Mouse (Mus musculus) C2C12 (cell line): Measurements from ENCODE around the gene Rtn2. TPM values are rescaled to one million over a fixed set of nuclear protein-coding genes. Genes with fewer than 3 reads are reported as not detected.
"Not testable (repeated sequence)": the region's sequence is repeated elsewhere in the genome, so short reads cannot be mapped to it uniquely, and the experiment has no call there.

ENCODE experiments used
- H3K27me3 ChIP-seq: one replicate; pipeline ENCODE4 v1.6.1; 2011; ENCODE audit not compliant: control insufficient read depth, insufficient read depth, insufficient read length
- H3K36me3 ChIP-seq: one replicate; pipeline ENCODE4 v1.6.1; 2011; ENCODE audit not compliant: control insufficient read depth, insufficient read depth
- H3K4me3 ChIP-seq: one replicate; pipeline ENCODE4 v1.5.1; 2011; ENCODE audit warnings: mild to moderate bottlenecking, control low read depth; ENCODE audit not compliant: poor library complexity, insufficient read depth, severe bottlenecking
- H3K79me2 ChIP-seq: one replicate; pipeline ENCODE4 v1.6.1; 2011; ENCODE audit not compliant: control insufficient read depth, insufficient read depth
- H3K79me3 ChIP-seq: one replicate; pipeline ENCODE4 v1.6.1; 2011; ENCODE audit warnings: low read depth, control low read depth
- H3ac ChIP-seq: one replicate; pipeline ENCODE3; 2011; ENCODE audit warnings: low read depth; ENCODE audit not compliant: control insufficient read depth, insufficient read length
- CEBPB ChIP-seq: IDR thresholded peaks from one replicate; pipeline ENCODE4 v1.6.1; 2011; ENCODE audit warnings: low read depth, mild to moderate bottlenecking, control low read depth, moderate library complexity
- CTCF ChIP-seq: IDR thresholded peaks from one replicate; pipeline ENCODE4 v1.5.1; 2011; ENCODE audit not compliant: control insufficient read depth, insufficient read depth, insufficient read length
- FOSL1 ChIP-seq: IDR thresholded peaks from one replicate; pipeline ENCODE4 v1.8.0; 2011; ENCODE audit warnings: mild to moderate bottlenecking, low read length; ENCODE audit not compliant: poor library complexity, insufficient read depth, severe bottlenecking
- MAX ChIP-seq: IDR thresholded peaks from one replicate; pipeline ENCODE4 v1.6.1; 2011; ENCODE audit warnings: mild to moderate bottlenecking, control low read depth
- MYOD1 ChIP-seq: IDR thresholded peaks from one replicate; pipeline ENCODE4 v1.6.1; 2011; ENCODE audit warnings: low read depth; ENCODE audit not compliant: control insufficient read depth, insufficient read length
- MYOG ChIP-seq: IDR thresholded peaks from one replicate; pipeline ENCODE4 v1.6.1; 2011; ENCODE audit not compliant: control insufficient read depth, insufficient read length; ENCODE audit errors: extremely low read depth
- USF1 ChIP-seq: IDR thresholded peaks from one replicate; pipeline ENCODE4 v1.6.1; 2011; ENCODE audit warnings: low read depth, mild to moderate bottlenecking, control low read depth, moderate library complexity
- polyA plus RNA-seq: library from polyadenylated mRNA; unstranded; fragments of >200 nt; fragmentation: generic; extraction: Trizol; gene quantifications from one replicate; pipeline ENCODE4 v1.2.1, GENCODE M21; 2012; ENCODE audit warnings: missing spikeins

The Rtn2 gene
- polyA plus RNA-seq, 1 experiment: 107 TPM

GRCm38 (mm10) chr7:19272173-19272764 lies 10.2 kb upstream of the Rtn2 start:
- H3K79me2 ChIP-seq: peaks cover 44% of the 10 kb centered on the region
- H3K4me3 ChIP-seq: peak overlapping the region; percentile 74
- no peaks in the 10 kb centered on the region for H3K27me3 ChIP-seq
- TF ChIP-seq USF1 (no peak), CEBPB (peak; percentile 36)
- peaks cover 32% of the 10 kb centered on the region for H3K79me3 ChIP-seq
- peaks cover 10% of the 10 kb centered on the region for H3K36me3 ChIP-seq
- peak overlapping the region; percentile 89 for H3ac ChIP-seq

- Histone ChIP-seq H3ac (no peak overlapping the region), H3K27me3 (peaks cover 21% of the 10 kb centered on the region), H3K36me3 (no peaks in the 10 kb centered on the region), H3K4me3 (no peak overlapping the region), H3K79me2 (peaks cover 4% of the 10 kb centered on the region), H3K79me3 (no peaks in the 10 kb centered on the region)
- no peak for TF ChIP-seq USF1
- TF ChIP-seq MAX: no peak
- TF ChIP-seq MYOD1: no peak
- TF ChIP-seq MYOG: no peak
- no peak for TF ChIP-seq CEBPB
- no peak for TF ChIP-seq CTCF
- TF ChIP-seq FOSL1: no peak
Measured at GRCm38 (mm10) chr7:19276253-19276652, 6.2 kb upstream of the Rtn2 start.

GRCm38 (mm10) chr7:19279052-19279451 lies 3.4 kb upstream of the Rtn2 start:
- Histone ChIP-seq H3K4me3 (no peak overlapping the region), H3ac (no peak overlapping the region), H3K79me3 (no peaks in the 10 kb centered on the region), H3K79me2 (no peaks in the 10 kb centered on the region), H3K36me3 (no peaks in the 10 kb centered on the region), H3K27me3 (peaks cover 21% of the 10 kb centered on the region)
- TF ChIP-seq FOSL1 (no peak), CEBPB (no peak), MAX (no peak), CTCF (no peak), MYOD1 (no peak), USF1 (no peak), MYOG (no peak)

- H3K4me3 ChIP-seq: no peak within 1 kb of the TSS
- H3K36me3 ChIP-seq: no peaks in the 10 kb centered on the region
- H3K27me3 ChIP-seq: peaks cover 21% of the 10 kb centered on the region
- no peaks in the 10 kb centered on the region for H3K79me3 ChIP-seq
- no peaks in the 10 kb centered on the region for H3K79me2 ChIP-seq
- H3ac ChIP-seq: no peak within 1 kb of the TSS
- TF ChIP-seq MYOG: no peak
- no peak for TF ChIP-seq FOSL1
- no peak for TF ChIP-seq CEBPB
- TF ChIP-seq MAX: no peak
- TF ChIP-seq MYOD1: no peak
- TF ChIP-seq USF1: no peak
- no peak for TF ChIP-seq CTCF
Measured at GRCm38 (mm10) chr7:19279581-19280114, 2.8 kb upstream of the Rtn2 start, which contains the start of gene Ppm1n. Ppm1n (minus strand) TSS chr7:19280064.

- peak; percentile 18 for TF ChIP-seq USF1
- not testable (repeated sequence) for H3K79me2 ChIP-seq, H3ac ChIP-seq, H3K79me3 ChIP-seq, H3K36me3 ChIP-seq, H3K4me3 ChIP-seq
- H3K27me3 ChIP-seq: peaks cover 21% of the 10 kb centered on the region
Measured at GRCm38 (mm10) chr7:19281680-19282304, 632 bp upstream of the Rtn2 start.

- TF ChIP-seq CEBPB (no peak), MYOG (no peak), MAX (no peak), FOSL1 (no peak), MYOD1 (no peak), CTCF (no peak), USF1 (no peak)
- Histone ChIP-seq H3K79me3 (no peaks in the 10 kb centered on the region), H3K4me3 (peak overlapping the region; percentile 21), H3ac (peak overlapping the region; percentile 44), H3K27me3 (peaks cover 18% of the 10 kb centered on the region), H3K36me3 (no peaks in the 10 kb centered on the region), H3K79me2 (no peaks in the 10 kb centered on the region)
Measured at GRCm38 (mm10) chr7:19282791-19283405, 474 bp downstream of the Rtn2 start.
